ENCODE assay signal across 22 mouse cellular contexts in the genomic region with DNA sequence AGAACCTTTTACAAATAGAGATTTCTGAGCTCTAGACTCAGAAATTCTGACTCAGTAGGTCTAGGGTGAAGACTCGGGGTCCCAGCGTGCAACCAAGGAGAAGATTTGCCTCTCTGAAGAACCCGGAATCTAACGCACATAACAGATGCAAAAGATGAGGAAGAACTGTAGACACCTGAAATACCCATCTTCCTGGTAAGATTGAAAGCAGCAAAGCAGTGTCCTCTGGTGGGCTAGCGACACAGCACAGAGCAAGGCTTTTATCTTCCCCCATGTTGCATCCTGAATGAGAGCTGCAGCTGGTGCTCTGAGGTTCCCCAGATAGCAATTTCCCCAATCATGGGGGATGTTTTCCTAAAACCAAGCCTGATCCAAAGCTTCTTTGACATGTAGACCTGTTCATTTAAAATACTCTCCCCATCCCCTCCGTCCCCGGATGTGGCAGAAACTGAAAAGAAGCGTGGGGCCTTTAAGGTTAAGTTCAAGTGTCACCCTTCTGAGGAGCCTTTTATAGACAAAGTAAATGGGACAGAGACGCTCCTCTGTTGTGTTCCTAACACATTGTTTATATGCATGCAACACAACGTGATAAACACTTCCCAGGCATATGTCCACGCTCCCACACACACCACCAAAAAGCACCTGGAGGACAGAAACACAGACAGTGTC. TPM values are rescaled to one million over a fixed set of nuclear protein-coding genes. Genes with fewer than 3 reads are reported as not detected.
DNase-seq lines count a peak whose midpoint lies in the region; ATAC-seq lines count a peak whose summit lies in the region.
"Had no signal": no experiment of that assay in that cellular context is flagged by ENCODE, and none has a peak within 500 bp of the region (broad histone marks: within the 10 kb centered on the region; RNA-seq: fewer than 3 reads in every experiment).

No protein-coding gene starts in this region.

- peaks cover 10% of the 10 kb centered on the region for H3K4me1 ChIP-seq in forebrain, embryonic 10.5 days
- peaks cover 8% of the 10 kb centered on the region; the same call in 1 of the 2 replicates for H3K4me1 ChIP-seq in forebrain, embryonic 13.5 days
- 0 out of 2 replicates have a peak, but pooled peaks cover 4% of the 10 kb centered on the region for H3K4me1 ChIP-seq in limb, embryonic 13.5 days
- peaks cover 5% of the 10 kb centered on the region; the same call in 1 of the 2 replicates for H3K4me1 ChIP-seq in limb, embryonic 10.5 days
- H3K4me1 ChIP-seq: heart, embryonic 15.5 days; hindbrain, embryonic 15.5 days; intestine, embryonic 15.5 days had no signal

- WGBS in forebrain, embryonic 10.5 days, result 90% methylated on average over 11 of the region's 11 CpGs
- WGBS in forebrain, embryonic 13.5 days, result 75% methylated on average over 11 of the region's 11 CpGs
- 78% methylated on average over 11 of the region's 11 CpGs for WGBS in limb, embryonic 13.5 days
- 89% methylated on average over 11 of the region's 11 CpGs for WGBS in limb, embryonic 10.5 days

- no peak overlapping the region for H3K4me2 ChIP-seq in forebrain, embryonic 13.5 days
- no peak overlapping the region for H3K4me2 ChIP-seq in limb, embryonic 13.5 days (replicated peaks)
- H3K4me2 ChIP-seq: forebrain, embryonic 12.5 days; heart, embryonic 15.5 days; hindbrain, embryonic 15.5 days; intestine, embryonic 15.5 days had no signal

- H3K9me3 ChIP-seq in forebrain, embryonic 10.5 days, result no peaks in the 10 kb centered on the region
- no peaks in the 10 kb centered on the region for H3K9me3 ChIP-seq in forebrain, embryonic 13.5 days (replicated peaks)
- H3K9me3 ChIP-seq in limb, embryonic 13.5 days, result no peaks in the 10 kb centered on the region
- H3K9me3 ChIP-seq in limb, embryonic 10.5 days (replicated peaks), result no peaks in the 10 kb centered on the region
- H3K9me3 ChIP-seq: forebrain, embryonic 12.5 days; G1E; heart, embryonic 15.5 days; hindbrain, embryonic 15.5 days; intestine, embryonic 15.5 days had no signal

- H3K9ac ChIP-seq in forebrain, embryonic 13.5 days, result no peak overlapping the region
- no peak overlapping the region for H3K9ac ChIP-seq in limb, embryonic 13.5 days
- H3K9ac ChIP-seq: forebrain, embryonic 12.5 days; forebrain, postnatal 0 days; heart, embryonic 15.5 days; hindbrain, embryonic 15.5 days; intestine, embryonic 15.5 days had no signal

- no peak overlapping the region for H3K4me3 ChIP-seq in forebrain, embryonic 10.5 days
- H3K4me3 ChIP-seq in forebrain, embryonic 13.5 days, result no peak overlapping the region
- no peak overlapping the region for H3K4me3 ChIP-seq in limb, embryonic 13.5 days
- H3K4me3 ChIP-seq in limb, embryonic 10.5 days, result no peak overlapping the region
- H3K4me3 ChIP-seq: forebrain, embryonic 12.5 days; heart, embryonic 15.5 days; hindbrain, embryonic 15.5 days; intestine, embryonic 15.5 days had no signal

- no peak for DNase-seq in forebrain, embryonic 10.5 days (ENCODE audit: extremely low spot score, low spot score)
- no peak for DNase-seq in limb, embryonic 10.5 days (ENCODE audit: low spot score)
- no peak for DNase-seq in kidney, adult 8-10 months
- DNase-seq in spleen, adult 12 weeks (ENCODE audit: low spot score), result no peak
- DNase-seq: adrenal gland, postnatal 10 days; B cell, adult 2 months; cerebellum, adult 18-20 months; cerebellum, postnatal 10 days; forebrain, postnatal 0 days; gastrocnemius, postnatal 14 days; kidney, adult 18-20 months had no signal

- no peaks in the 10 kb centered on the region for H3K27me3 ChIP-seq in forebrain, embryonic 10.5 days (ENCODE audit: poor library complexity, severe bottlenecking)
- no peaks in the 10 kb centered on the region for H3K27me3 ChIP-seq in forebrain, embryonic 13.5 days
- H3K27me3 ChIP-seq in limb, embryonic 13.5 days, result no peaks in the 10 kb centered on the region
- H3K27me3 ChIP-seq in limb, embryonic 10.5 days (ENCODE audit: low read depth, poor library complexity, severe bottlenecking), result no peaks in the 10 kb centered on the region
- H3K27me3 ChIP-seq: forebrain, embryonic 12.5 days; heart, embryonic 15.5 days; hindbrain, embryonic 15.5 days; intestine, embryonic 15.5 days had no signal

- H3K36me3 ChIP-seq in forebrain, embryonic 10.5 days (replicated peaks), result no peaks in the 10 kb centered on the region
- no peaks in the 10 kb centered on the region for H3K36me3 ChIP-seq in forebrain, embryonic 13.5 days (ENCODE audit: poor library complexity, severe bottlenecking)
- H3K36me3 ChIP-seq in limb, embryonic 13.5 days, result no peaks in the 10 kb centered on the region
- H3K36me3 ChIP-seq in limb, embryonic 10.5 days, result no peaks in the 10 kb centered on the region
- H3K36me3 ChIP-seq: forebrain, embryonic 12.5 days; G1E; heart, embryonic 15.5 days; hindbrain, embryonic 15.5 days; intestine, embryonic 15.5 days had no signal

- ATAC-seq in forebrain, embryonic 13.5 days, result no peak
- ATAC-seq in limb, embryonic 13.5 days (ENCODE audit: low FRiP score, low read depth), result no peak
- peak; percentile 49 for ATAC-seq in activated CD4-positive, CD25-positive, alpha-beta regulatory T cell, adult 4 months
- peak; percentile 53 for ATAC-seq in inflammation-experienced regulatory T-cells, adult 6 months
- ATAC-seq: forebrain, postnatal 0 days; intestine, embryonic 15.5 days had no signal

- peak overlapping the region; percentile 62; the same call in 1 of the 2 replicates for H3K27ac ChIP-seq in forebrain, embryonic 10.5 days
- H3K27ac ChIP-seq in forebrain, embryonic 13.5 days, result no peak overlapping the region
- H3K27ac ChIP-seq in limb, embryonic 13.5 days, result 0 out of 2 replicates have a peak overlapping the region, but pooled peaks have one; percentile 55
- H3K27ac ChIP-seq in limb, embryonic 10.5 days, result no peak overlapping the region; the same call in 1 of the 2 replicates
- H3K27ac ChIP-seq: forebrain, embryonic 12.5 days; heart, embryonic 15.5 days; hindbrain, embryonic 15.5 days; intestine, embryonic 15.5 days had no signal

RNA-seq across cellular contexts. Expression of gene Actbl2, which starts 3.7 kb away (rescaled TPM):
- polyA plus RNA-seq in forebrain, embryonic 10.5 days (2016; fragmentation: Nextera tagmentation; extraction: Ambion mirVana), result not detected in 2 replicates
- polyA plus RNA-seq in forebrain, embryonic 13.5 days (2015; fragmentation: Nextera tagmentation; extraction: Ambion mirVana), result not detected in 2 replicates
- not detected in 2 replicates for polyA plus RNA-seq in limb, embryonic 13.5 days (2015; fragmentation: Nextera tagmentation; extraction: Ambion mirVana)
- polyA plus RNA-seq in limb, embryonic 10.5 days (2016; fragmentation: Nextera tagmentation; extraction: Ambion mirVana), result not detected in 2 replicates
- polyA plus RNA-seq in activated CD4-positive, CD25-positive, alpha-beta regulatory T cell, adult 4 months (2017; shearing (Covaris generic)), result under 1 TPM in 1 of 2 experiments, not detected in 1; 0.28 TPM
- polyA plus RNA-seq in inflammation-experienced regulatory T-cells, adult 6 months (2017; shearing (Covaris generic)), result under 1 TPM in 2 of 3 experiments, not detected in 1; 0.20 to 0.77 TPM
- polyA plus RNA-seq: embryonic facial prominence, embryonic 11.5 days; forebrain, embryonic 12.5 days; forebrain, postnatal 0 days; G1E; heart, embryonic 15.5 days; hindbrain, embryonic 11.5 days; hindbrain, embryonic 15.5 days; intestine, embryonic 15.5 days had no signal

Comparison
In these comparisons a context has a peak if more than half of its experiments do, and no peak if none do; other contexts are left out.
1. H3K27ac ChIP-seq: peak in forebrain, embryonic 10.5 days (single experiment) and limb, embryonic 13.5 days (single experiment); none in forebrain, embryonic 13.5 days (single experiment) and limb, embryonic 10.5 days (single experiment).
2. ATAC-seq: peak in activated CD4-positive, CD25-positive, alpha-beta regulatory T cell, adult 4 months (single experiment) and inflammation-experienced regulatory T-cells, adult 6 months (single experiment); none in forebrain, embryonic 13.5 days (single experiment) and limb, embryonic 13.5 days (single experiment).